Comparison of ENCODE assay signal across 8 mouse cellular contexts in the genomic region with DNA sequence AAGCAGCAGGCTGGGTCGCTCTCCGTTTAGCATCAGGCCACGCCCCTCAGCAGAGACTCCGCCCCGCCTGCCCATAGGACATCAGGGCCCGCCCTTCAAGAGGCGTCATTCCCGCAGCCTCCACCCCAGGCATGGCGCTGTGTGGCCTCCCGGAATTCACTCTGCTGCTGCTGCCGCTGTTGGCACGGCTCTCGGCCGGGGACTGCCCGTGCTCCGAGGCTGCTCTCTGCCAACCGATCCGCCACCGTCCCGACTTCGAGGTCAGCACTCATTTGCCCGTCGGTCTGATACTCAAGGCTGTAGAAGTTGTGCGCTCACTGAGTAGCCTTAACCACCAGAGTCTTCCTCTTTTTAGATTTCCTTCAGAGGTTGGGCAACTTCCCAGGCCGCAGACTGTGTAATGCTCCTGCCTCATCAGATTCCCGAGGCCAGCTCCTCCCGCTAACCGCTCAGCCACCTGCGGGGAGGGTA. TPM values are rescaled to one million over a fixed set of nuclear protein-coding genes. Genes with fewer than 3 reads are reported as not detected.
DNase-seq lines count a peak whose midpoint lies in the region; ATAC-seq and TF ChIP-seq lines count a peak whose summit lies in the region.

No protein-coding gene starts in this region.

- H3K4me1 ChIP-seq in bone marrow, adult 2 months (ENCODE audit: control insufficient read depth, insufficient read depth, low read length) = no peaks in the 10 kb centered on the region; the same call in 1 of the 2 replicates
- peaks cover 9% of the 10 kb centered on the region; the same call in 1 of the 2 replicates for H3K4me1 ChIP-seq in embryonic facial prominence, embryonic 15.5 days
- H3K4me1 ChIP-seq in kidney, embryonic 14.5 days (ENCODE audit: control insufficient read depth, insufficient read depth, low read length) = no peaks in the 10 kb centered on the region
- peaks cover 8% of the 10 kb centered on the region for H3K4me1 ChIP-seq in limb, embryonic 15.5 days

- peaks cover 3% of the 10 kb centered on the region; the same call in 1 of the 2 replicates for H3K36me3 ChIP-seq in embryonic facial prominence, embryonic 15.5 days
- peaks cover 2% of the 10 kb centered on the region; the same call in 1 of the 2 replicates for H3K36me3 ChIP-seq in kidney, embryonic 14.5 days (ENCODE audit: control insufficient read depth, insufficient read depth, low read length)
- H3K36me3 ChIP-seq in limb, embryonic 15.5 days = no peaks in the 10 kb centered on the region

- H3K27me3 ChIP-seq in embryonic facial prominence, embryonic 15.5 days = no peaks in the 10 kb centered on the region
- no peaks in the 10 kb centered on the region for H3K27me3 ChIP-seq in kidney, embryonic 14.5 days (ENCODE audit: control insufficient read depth, insufficient read depth, low read length)
- H3K27me3 ChIP-seq in limb, embryonic 15.5 days = no peaks in the 10 kb centered on the region

- peak; percentile 98 for ATAC-seq in embryonic facial prominence, embryonic 15.5 days (ENCODE audit: insufficient number of reproducible peaks, low FRiP score, low TSS enrichment, low read depth)
- peak; percentile 100 for ATAC-seq in kidney, embryonic 14.5 days (ENCODE audit: low FRiP score, low TSS enrichment)
- peak; percentile 97 for ATAC-seq in limb, embryonic 15.5 days (ENCODE audit: insufficient number of reproducible peaks, low FRiP score, low TSS enrichment, low read depth)

- peak overlapping the region; percentile 92 for H3K4me3 ChIP-seq in bone marrow, adult 2 months (replicated peaks; ENCODE audit: control insufficient read depth, low read depth, low read length)
- H3K4me3 ChIP-seq in embryonic facial prominence, embryonic 15.5 days (replicated peaks) = peak overlapping the region; percentile 61
- peak overlapping the region; percentile 64 for H3K4me3 ChIP-seq in kidney, embryonic 14.5 days (ENCODE audit: low read length)
- H3K4me3 ChIP-seq in limb, embryonic 15.5 days = peak overlapping the region; percentile 59

- peak; percentile 97 for TF ChIP-seq POLR2A in bone marrow, adult 2 months (IDR thresholded peaks at IDR 0.05; ENCODE audit: borderline replicate concordance, control insufficient read depth, low read depth, low read length)

- WGBS in bone marrow, adult 2 months = under 1% methylated on average over 29 of the region's 29 CpGs
- under 1% methylated on average over 29 of the region's 29 CpGs for WGBS in embryonic facial prominence, embryonic 15.5 days
- WGBS in kidney, embryonic 14.5 days = under 1% methylated on average over 29 of the region's 29 CpGs
- WGBS in limb, embryonic 15.5 days = under 1% methylated on average over 29 of the region's 29 CpGs

- no peaks in the 10 kb centered on the region for H3K9me3 ChIP-seq in embryonic facial prominence, embryonic 15.5 days (replicated peaks)
- H3K9me3 ChIP-seq in kidney, embryonic 14.5 days (ENCODE audit: control insufficient read depth, low read length) = no peaks in the 10 kb centered on the region
- no peaks in the 10 kb centered on the region for H3K9me3 ChIP-seq in limb, embryonic 15.5 days

- peak overlapping the region; percentile 54 for H3K9ac ChIP-seq in embryonic facial prominence, embryonic 15.5 days
- H3K9ac ChIP-seq in kidney, embryonic 14.5 days (ENCODE audit: low read depth, low read length) = peak overlapping the region; percentile 77
- peak overlapping the region; percentile 61 for H3K9ac ChIP-seq in limb, embryonic 15.5 days

- H3K4me2 ChIP-seq in embryonic facial prominence, embryonic 15.5 days (replicated peaks) = peak overlapping the region; percentile 54
- peak overlapping the region; percentile 76 for H3K4me2 ChIP-seq in kidney, embryonic 14.5 days (replicated peaks; ENCODE audit: low read depth, low read length)
- peak overlapping the region; percentile 64 for H3K4me2 ChIP-seq in limb, embryonic 15.5 days

- H3K27ac ChIP-seq in bone marrow, adult 2 months (ENCODE audit: control insufficient read depth, insufficient read depth, low read depth, low read length, poor library complexity) = peak overlapping the region; percentile 97
- H3K27ac ChIP-seq in embryonic facial prominence, embryonic 15.5 days (replicated peaks) = peak overlapping the region; percentile 90
- H3K27ac ChIP-seq in kidney, embryonic 14.5 days (ENCODE audit: low read depth, low read length) = peak overlapping the region; percentile 83
- peak overlapping the region; percentile 87 for H3K27ac ChIP-seq in limb, embryonic 15.5 days

- TF ChIP-seq CTCF in bone marrow, adult 2 months (IDR thresholded peaks at IDR 0.05; ENCODE audit: control insufficient read depth, insufficient read depth, low read length) = peak; percentile 42; the same call in 1 of the 2 replicates

- DNase-seq in 416B (ENCODE audit: low read depth) = peak; percentile 94
- DNase-seq in heart, adult 9 months (ENCODE audit: low spot score in 2 of 2) = peak; percentile 91 to 92
- peak; percentile 73 to 90 for DNase-seq in monocyte, adult 2 months (ENCODE audit: low read depth in 1 of 2, low spot score in 2 of 2)
- peak; percentile 87 to 89 for DNase-seq in spleen, postnatal 36 days (ENCODE audit: low spot score in 2 of 2)

RNA-seq across cellular contexts. Expression of gene Ctbs, which starts 0.8 kb away (rescaled TPM):
- polyA plus RNA-seq in bone marrow, adult 2 months (2011; ENCODE audit: insufficient read depth, insufficient read length, low replicate concordance, missing spikeins) = 0.63 and 3.3 TPM in 2 replicates
- 10.5 and 10.6 TPM in 2 replicates for polyA plus RNA-seq in embryonic facial prominence, embryonic 15.5 days (2015; fragmentation: Nextera tagmentation; extraction: Ambion mirVana)
- 8.9 and 12.9 TPM in 2 replicates for polyA plus RNA-seq in kidney, embryonic 14.5 days (2014; fragmentation: Nextera tagmentation; extraction: Ambion mirVana)
- 10.1 and 10.4 TPM in 2 replicates for polyA plus RNA-seq in limb, embryonic 15.5 days (2015; fragmentation: Nextera tagmentation; extraction: Ambion mirVana)

RNA-seq across cellular contexts. Expression of gene Ssx2ip, which starts 46.0 kb away (rescaled TPM):
- polyA plus RNA-seq in bone marrow, adult 2 months (2011; ENCODE audit: insufficient read depth, insufficient read length, low replicate concordance, missing spikeins) = 25.0 and 26.0 TPM in 2 replicates
- polyA plus RNA-seq in embryonic facial prominence, embryonic 15.5 days (2015; fragmentation: Nextera tagmentation; extraction: Ambion mirVana) = 32.4 and 34.3 TPM in 2 replicates
- polyA plus RNA-seq in kidney, embryonic 14.5 days (2014; fragmentation: Nextera tagmentation; extraction: Ambion mirVana) = 14.7 and 25.8 TPM in 2 replicates
- polyA plus RNA-seq in limb, embryonic 15.5 days (2015; fragmentation: Nextera tagmentation; extraction: Ambion mirVana) = 25.4 and 25.6 TPM in 2 replicates

RNA-seq across cellular contexts. Expression of gene Spata1, which starts 49.1 kb away (rescaled TPM):
- polyA plus RNA-seq in bone marrow, adult 2 months (2011; ENCODE audit: insufficient read depth, insufficient read length, low replicate concordance, missing spikeins) = 14.4 TPM in 1 of 2 replicates, not detected in the other
- 6.9 and 8.6 TPM in 2 replicates for polyA plus RNA-seq in embryonic facial prominence, embryonic 15.5 days (2015; fragmentation: Nextera tagmentation; extraction: Ambion mirVana)
- 6.0 and 6.8 TPM in 2 replicates for polyA plus RNA-seq in kidney, embryonic 14.5 days (2014; fragmentation: Nextera tagmentation; extraction: Ambion mirVana)
- 4.2 and 4.7 TPM in 2 replicates for polyA plus RNA-seq in limb, embryonic 15.5 days (2015; fragmentation: Nextera tagmentation; extraction: Ambion mirVana)

RNA-seq across cellular contexts. Expression of gene Gng5, which starts 49.2 kb away (rescaled TPM):
- polyA plus RNA-seq in bone marrow, adult 2 months (2011; ENCODE audit: insufficient read depth, insufficient read length, low replicate concordance, missing spikeins) = 41.2 and 87.8 TPM in 2 replicates
- 826 and 839 TPM in 2 replicates for polyA plus RNA-seq in embryonic facial prominence, embryonic 15.5 days (2015; fragmentation: Nextera tagmentation; extraction: Ambion mirVana)
- 1,038 and 1,404 TPM in 2 replicates for polyA plus RNA-seq in kidney, embryonic 14.5 days (2014; fragmentation: Nextera tagmentation; extraction: Ambion mirVana)
- 729 and 820 TPM in 2 replicates for polyA plus RNA-seq in limb, embryonic 15.5 days (2015; fragmentation: Nextera tagmentation; extraction: Ambion mirVana)

Comparison
In these comparisons a context has a peak if more than half of its experiments do, and no peak if none do; other contexts are left out.
1. Peak in every context shown above with its lines: DNase-seq, ATAC-seq, H3K4me3 ChIP-seq and H3K27ac ChIP-seq.